Mouse (Mus musculus) kidney, postnatal 0 days (tissue): ENCODE results near the gene Itga9. TPM values are rescaled to one million over a fixed set of nuclear protein-coding genes. Genes with fewer than 3 reads are reported as not detected.

Experiments used
- ATAC-seq: fragments of 200-750 bp; cut with Nextera tagmentation; replicated peaks from 2 replicates; pipeline ENCODE4 v1.8.0; 2017; ENCODE audit warnings: low read depth, moderate number of reproducible peaks, moderate TSS enrichment, moderate library complexity; ENCODE audit not compliant: low FRiP score
- DNase-seq: peaks from one replicate; pipeline ENCODE4 v3.0.0-alpha.2; 2016; ENCODE audit warnings: low spot score
- H3K27ac ChIP-seq: fragments of 300-500 bp; sonication (generic); 2 replicates; pipeline ENCODE4 v1.5.1; 2014; ENCODE audit warnings: mild to moderate bottlenecking
- H3K27me3 ChIP-seq: fragments of 300-500 bp; sonication (generic); 2 replicates; pipeline ENCODE4 v1.6.1; 2014; ENCODE audit warnings: low read length, mixed read lengths; ENCODE audit not compliant: insufficient read depth
- H3K36me3 ChIP-seq: fragments of 300-500 bp; sonication (generic); 2 replicates; pipeline ENCODE4 v1.6.1; 2014; ENCODE audit warnings: low read length, mixed read lengths; ENCODE audit not compliant: insufficient read depth
- H3K4me1 ChIP-seq: fragments of 300-500 bp; sonication (generic); replicated peaks from 2 replicates; pipeline ENCODE4 v1.6.1; 2014; ENCODE audit warnings: antibody characterized with exemption, low read length, mixed read lengths; ENCODE audit not compliant: insufficient read depth
- H3K4me2 ChIP-seq: fragments of 300-500 bp; sonication (generic); 2 replicates; pipeline ENCODE4 v1.6.1; 2014; ENCODE audit warnings: mild to moderate bottlenecking, low read length, moderate library complexity, mixed read lengths
- H3K4me3 ChIP-seq: fragments of 300-500 bp; sonication (generic); replicated peaks from 2 replicates; pipeline ENCODE4 v1.5.1; 2014; ENCODE audit warnings: low read depth, low read length
- H3K9ac ChIP-seq: fragments of 300-500 bp; sonication (generic); 2 replicates; pipeline ENCODE4 v1.6.1; 2014; ENCODE audit warnings: low read depth, low read length
- H3K9me3 ChIP-seq: fragments of 300-500 bp; sonication (generic); replicated peaks from 2 replicates; pipeline ENCODE4 v1.6.1; 2016; ENCODE audit warnings: low read length, inconsistent platforms, mixed read lengths
- CTCF ChIP-seq: IDR thresholded peaks from 2 replicates; pipeline ENCODE4 v1.5.1; 2016; ENCODE audit warnings: antibody characterized with exemption, low read depth, mild to moderate bottlenecking, moderate library complexity
- WGBS: fragments of 180-500 bp; shearing (Covaris S2); extraction: QIAGEN DNeasy Blood & Tissue Kit; methylation state at CpG from one replicate; pipeline ENCODE4 v1.1.7; 2014; 5-methylcytosine and 5-hydroxymethylcytosine counted together
- polyA plus RNA-seq: library from polyadenylated mRNA; unstranded; fragments of >200 nt; fragmentation: Nextera tagmentation; extraction: Ambion mirVana; gene quantifications from 2 replicates; pipeline ENCODE4 v1.2.1, GENCODE M21; 2015

Gene Itga9
- polyA plus RNA-seq, 1 experiment from 2014 or later, result 23.2 TPM

DNA sequence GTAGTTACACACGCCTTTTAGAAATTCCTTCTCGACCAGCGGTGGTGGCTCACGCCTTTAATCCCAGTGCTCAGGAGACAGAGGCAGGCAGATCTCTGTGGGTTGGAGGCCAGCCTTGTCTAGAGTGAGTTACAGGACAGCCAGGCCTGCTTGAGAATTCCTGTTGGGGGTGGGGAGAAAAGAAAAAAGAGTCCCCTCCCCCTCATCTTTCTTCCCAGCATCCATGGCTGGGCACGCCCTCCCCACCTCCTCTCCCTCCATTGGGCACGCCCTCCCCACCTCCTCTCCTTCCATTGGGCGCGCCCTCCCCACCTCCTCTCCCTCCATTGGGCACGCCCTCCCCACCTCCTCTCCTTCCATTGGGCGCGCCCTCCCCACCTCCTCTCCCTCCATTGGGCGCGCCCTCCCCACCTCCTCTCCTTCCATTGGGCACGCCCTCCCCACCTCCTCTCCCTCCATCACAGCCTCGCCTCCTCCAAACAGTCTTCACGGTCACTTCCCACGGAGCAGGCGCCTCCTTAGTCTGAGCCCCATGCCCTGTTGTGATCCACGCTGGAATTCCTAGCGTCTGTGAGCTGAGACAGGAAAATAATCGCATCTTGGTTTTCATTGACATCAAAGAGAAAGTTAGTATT, 186.8 kb downstream of the Itga9 start:
- no peak overlapping the region for H3K9ac ChIP-seq
- DNase-seq (no peak), ATAC-seq (no peak)
- no peak for TF ChIP-seq CTCF
- no peak overlapping the region for H3K27ac ChIP-seq
- no peak overlapping the region for H3K4me2 ChIP-seq
- 68% methylated on average over 14 of the region's 21 CpGs for WGBS
- no peak overlapping the region for H3K4me3 ChIP-seq
- no peaks in the 10 kb centered on the region for H3K4me1 ChIP-seq
- H3K9me3 ChIP-seq, result no peaks in the 10 kb centered on the region
- H3K27me3 ChIP-seq, result no peaks in the 10 kb centered on the region
- 0 out of 2 replicates have a peak, but pooled peaks cover 5% of the 10 kb centered on the region for H3K36me3 ChIP-seq

DNA sequence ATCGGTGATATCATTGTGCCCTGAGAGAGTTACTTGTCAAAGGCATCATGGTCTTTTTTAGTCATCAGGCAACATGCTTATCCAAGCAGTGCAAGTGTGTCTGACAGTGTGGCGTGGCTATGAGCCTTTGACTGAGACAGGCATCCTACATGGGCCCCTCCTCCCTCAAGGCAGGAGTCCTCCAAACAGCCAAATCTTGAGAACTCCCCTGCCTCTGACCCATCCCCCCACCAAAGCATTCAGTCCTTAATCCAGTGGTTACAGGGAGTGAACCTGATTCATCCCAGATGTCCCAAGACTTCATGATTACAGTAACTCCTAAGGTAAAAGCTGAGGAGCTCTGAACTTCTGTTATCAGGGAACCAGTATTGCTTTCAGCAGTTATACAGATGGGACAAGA, 188.2 kb downstream of the Itga9 start:
- no peak overlapping the region for H3K9ac ChIP-seq
- ATAC-seq, result no peak
- H3K4me2 ChIP-seq, result no peak overlapping the region
- H3K27ac ChIP-seq, result no peak overlapping the region; the same call in 1 of the 2 replicates
- 71% methylated on average over 2 of the region's 2 CpGs for WGBS
- no peak overlapping the region for H3K4me3 ChIP-seq
- no peak for DNase-seq
- H3K9me3 ChIP-seq, result no peaks in the 10 kb centered on the region
- no peaks in the 10 kb centered on the region for H3K27me3 ChIP-seq
- no peaks in the 10 kb centered on the region for H3K4me1 ChIP-seq
- 0 out of 2 replicates have a peak, but pooled peaks cover 5% of the 10 kb centered on the region for H3K36me3 ChIP-seq
- no peak for TF ChIP-seq CTCF

DNA sequence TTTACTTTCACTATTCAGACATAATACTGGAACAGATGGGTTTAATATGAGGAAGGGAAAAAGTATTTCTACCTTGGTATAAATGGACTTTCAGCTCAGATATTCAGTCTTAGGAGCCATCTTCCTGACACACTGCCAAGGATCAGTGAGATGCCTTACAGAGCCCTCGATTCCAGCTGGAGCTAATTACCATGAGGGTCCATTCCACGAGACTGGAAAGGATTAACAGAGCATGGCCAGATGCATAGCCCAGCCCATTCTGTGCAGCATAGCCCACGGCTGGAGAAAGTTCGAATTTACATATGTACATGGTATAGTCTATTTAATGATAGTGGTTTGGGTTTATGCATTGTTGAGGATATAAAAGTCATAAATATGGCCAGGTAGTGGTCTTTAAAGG, 188.8 kb downstream of the Itga9 start:
- 0 out of 2 replicates have a peak, but pooled peaks cover 5% of the 10 kb centered on the region for H3K36me3 ChIP-seq
- 47% methylated on average over 4 of the region's 4 CpGs for WGBS
- no peak for DNase-seq
- no peak for TF ChIP-seq CTCF
- H3K9me3 ChIP-seq, result no peaks in the 10 kb centered on the region
- no peak overlapping the region for H3K4me2 ChIP-seq
- no peaks in the 10 kb centered on the region for H3K27me3 ChIP-seq
- no peak for ATAC-seq
- no peak overlapping the region for H3K4me3 ChIP-seq
- no peaks in the 10 kb centered on the region for H3K4me1 ChIP-seq
- H3K9ac ChIP-seq, result no peak overlapping the region
- no peak overlapping the region for H3K27ac ChIP-seq

DNA sequence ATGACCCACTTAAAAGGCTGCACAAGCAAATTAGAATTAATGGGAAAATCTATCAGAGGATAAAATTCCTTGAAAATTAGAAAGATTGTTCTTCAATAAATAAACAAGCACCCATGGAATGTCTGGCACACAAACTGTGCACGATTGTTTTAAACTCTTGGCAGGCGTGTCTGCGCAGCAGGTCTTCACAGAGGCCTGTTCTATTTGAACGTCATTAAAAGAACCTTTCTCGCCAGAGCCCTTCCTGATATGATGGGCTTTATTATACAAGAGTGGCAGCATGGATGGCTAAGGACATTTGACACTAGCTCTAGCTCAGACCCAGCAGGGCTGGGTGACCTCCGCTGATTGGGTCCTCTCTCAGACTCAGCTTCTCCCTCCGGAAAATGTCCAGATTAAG, 192.6 kb downstream of the Itga9 start:
- no peak overlapping the region for H3K4me3 ChIP-seq
- peak overlapping the region; percentile 56; the same call in 1 of the 2 replicates for H3K27ac ChIP-seq
- H3K4me2 ChIP-seq, result no peak overlapping the region
- WGBS, result 49% methylated on average over 7 of the region's 7 CpGs
- TF ChIP-seq CTCF, result no peak
- H3K9ac ChIP-seq, result no peak overlapping the region
- H3K4me1 ChIP-seq, result 0 out of 2 replicates have a peak, but pooled peaks cover 6% of the 10 kb centered on the region
- ATAC-seq (no peak), DNase-seq (no peak)
- no peaks in the 10 kb centered on the region for H3K27me3 ChIP-seq
- H3K36me3 ChIP-seq, result no peaks in the 10 kb centered on the region
- H3K9me3 ChIP-seq, result no peaks in the 10 kb centered on the region

DNA sequence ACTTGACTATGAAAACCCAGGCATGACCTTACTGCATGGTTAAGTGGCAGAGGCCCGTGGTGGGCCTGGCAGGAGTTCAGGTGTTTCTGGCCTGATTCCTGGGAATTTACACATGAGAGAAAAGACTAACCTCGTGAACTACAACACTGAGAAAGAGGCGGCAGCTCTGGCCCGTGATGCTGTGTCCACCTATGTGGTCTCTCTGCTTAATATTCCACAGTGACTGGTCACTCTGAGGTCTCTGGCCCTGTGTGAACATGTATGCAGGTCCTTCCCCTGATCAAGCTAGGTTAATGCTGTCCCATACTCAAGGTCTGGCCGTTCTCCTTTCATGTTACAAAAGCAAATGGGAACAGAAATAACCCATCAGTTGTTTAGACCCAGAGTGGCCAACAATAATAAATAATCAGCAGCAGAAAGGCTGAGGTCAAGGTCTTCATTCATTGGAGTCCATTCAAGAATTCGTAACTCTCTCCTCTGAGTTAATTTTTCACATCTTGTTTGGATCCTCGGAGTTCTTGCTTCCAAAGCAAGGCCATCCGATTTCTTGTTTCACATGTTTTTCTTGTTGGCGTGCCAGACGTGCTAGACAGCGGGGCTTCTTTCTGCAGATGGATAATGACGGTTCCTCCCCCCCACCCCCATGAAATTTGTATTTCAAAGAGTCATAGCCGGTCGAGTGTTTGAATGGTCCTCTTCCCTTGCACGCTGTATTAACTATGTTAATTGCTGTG, 194.9 kb downstream of the Itga9 start:
- Histone ChIP-seq H3K4me3 (no peak overlapping the region), H3K27ac (peak overlapping the region; percentile 82), H3K9ac (no peak overlapping the region), H3K9me3 (no peaks in the 10 kb centered on the region), H3K4me1 (0 out of 2 replicates have a peak, but pooled peaks cover 6% of the 10 kb centered on the region), H3K4me2 (no peak overlapping the region), H3K27me3 (no peaks in the 10 kb centered on the region), H3K36me3 (no peaks in the 10 kb centered on the region)
- peak; percentile 44; the same call in 1 of the 2 replicates for ATAC-seq
- no peak for TF ChIP-seq CTCF
- peak; percentile 93 for DNase-seq
- WGBS, result 36% methylated on average over 15 of the region's 15 CpGs

- ATAC-seq (no peak), DNase-seq (no peak)
- Histone ChIP-seq H3K27ac (peak overlapping the region; percentile 82), H3K4me1 (0 out of 2 replicates have a peak, but pooled peaks cover 6% of the 10 kb centered on the region), H3K9ac (no peak overlapping the region), H3K4me3 (no peak overlapping the region), H3K4me2 (no peak overlapping the region), H3K36me3 (no peaks in the 10 kb centered on the region), H3K9me3 (no peaks in the 10 kb centered on the region), H3K27me3 (no peaks in the 10 kb centered on the region)
- WGBS, result 50% methylated on average over 8 of the region's 8 CpGs
- no peak for TF ChIP-seq CTCF
Measured at GRCm38 (mm10) chr9:118801910-118802287, 195.4 kb downstream of the Itga9 start.
